Mouse (Mus musculus): ENCODE data around the gene Gbf1.

The Gbf1 gene

GRCm38 (mm10) chr19:46302551-46302950 lies 150.2 kb downstream of the Gbf1 start:
- no peak for DNase-seq (ENCODE audit: low spot score)

GRCm38 (mm10) chr19:46303251-46304215 lies 151.2 kb downstream of the Gbf1 start:
- no peak for DNase-seq (ENCODE audit: low spot score)

GRCm38 (mm10) chr19:46304216-46304841 lies 152.0 kb downstream of the Gbf1 start, which contains the start of gene Nfkb2:
Nfkb2 (plus strand) TSS chr19:46304320.
- peak; percentile 89 for DNase-seq (ENCODE audit: low spot score)

GRCm38 (mm10) chr19:46304908-46305333 lies 152.6 kb downstream of the Gbf1 start:
- DNase-seq (ENCODE audit: low spot score) = peak; percentile 47

GRCm38 (mm10) chr19:46305432-46306267 lies 153.3 kb downstream of the Gbf1 start:
- DNase-seq (ENCODE audit: low spot score) = peak; percentile 75

- no peak for DNase-seq (ENCODE audit: low spot score)
These were observed 153.9 kb downstream of the Gbf1 start for GRCm38 (mm10) chr19:46306268-46306610.

GRCm38 (mm10) chr19:46306751-46307289 lies 154.5 kb downstream of the Gbf1 start:
- DNase-seq (ENCODE audit: low spot score) = no peak

- no peak for DNase-seq (ENCODE audit: low spot score)
These were observed 155.5 kb downstream of the Gbf1 start for GRCm38 (mm10) chr19:46307781-46308180.

- DNase-seq (ENCODE audit: low spot score) = no peak
These were observed 156.0 kb downstream of the Gbf1 start for GRCm38 (mm10) chr19:46308303-46308702.

- peak; percentile 99 for DNase-seq (ENCODE audit: low spot score)
These were observed 156.6 kb downstream of the Gbf1 start for GRCm38 (mm10) chr19:46308706-46309435.

- no peak for DNase-seq (ENCODE audit: low spot score)
These were observed 157.5 kb downstream of the Gbf1 start for GRCm38 (mm10) chr19:46309651-46310305.

- no peak for DNase-seq (ENCODE audit: low spot score)
These were observed 158.1 kb downstream of the Gbf1 start for GRCm38 (mm10) chr19:46310312-46310865.

GRCm38 (mm10) chr19:46311341-46311740 lies 159.0 kb downstream of the Gbf1 start:
- no peak for DNase-seq (ENCODE audit: low spot score)

- DNase-seq (ENCODE audit: low spot score) = no peak
These were observed 160.3 kb downstream of the Gbf1 start for GRCm38 (mm10) chr19:46312566-46312965.

GRCm38 (mm10) chr19:46313116-46313515 lies 160.8 kb downstream of the Gbf1 start:
- DNase-seq (ENCODE audit: low spot score) = no peak

- no peak for DNase-seq (ENCODE audit: low spot score)
These were observed 161.3 kb downstream of the Gbf1 start for GRCm38 (mm10) chr19:46313591-46313990.

- no peak for DNase-seq (ENCODE audit: low spot score)
These were observed 161.9 kb downstream of the Gbf1 start for GRCm38 (mm10) chr19:46314151-46314601.

GRCm38 (mm10) chr19:46314872-46315742 lies 162.8 kb downstream of the Gbf1 start:
- DNase-seq (ENCODE audit: low spot score) = no peak
